Mouse (Mus musculus): ENCODE measurements at regions not wholly inside any gene's neighbourhood (a gene's known extent, or its start where the extent isn't known, plus 50 kb on each side); places are given as distances from the start of the nearest gene placed in this dataset.

GRCm38 (mm10) chr3:143527274-143527673 lies 645.5 kb upstream of the Pkn2 start:
- H3K9ac ChIP-seq (replicated peaks; ENCODE audit: low read depth, low read length): no peak overlapping the region
- H3K36me3 ChIP-seq (ENCODE audit: control insufficient read depth, insufficient read depth, low read length): no peaks in the 10 kb centered on the region
- H3K4me2 ChIP-seq (ENCODE audit: low read depth, low read length): no peak overlapping the region
- H3K4me3 ChIP-seq (ENCODE audit: low read depth, low read length): no peak overlapping the region
- no peak for ATAC-seq (ENCODE audit: low read depth)
- no peaks in the 10 kb centered on the region for H3K4me1 ChIP-seq (ENCODE audit: control insufficient read depth, insufficient read depth, low read length)
- H3K27me3 ChIP-seq (ENCODE audit: control insufficient read depth, insufficient read depth, low read length): no peaks in the 10 kb centered on the region
- no peak overlapping the region for H3K27ac ChIP-seq (ENCODE audit: low read depth, low read length)
- H3K9me3 ChIP-seq (ENCODE audit: control insufficient read depth, low read length): no peaks in the 10 kb centered on the region

- H3K9me3 ChIP-seq (ENCODE audit: control insufficient read depth, low read length): no peaks in the 10 kb centered on the region
- no peak overlapping the region for H3K4me2 ChIP-seq (ENCODE audit: low read depth, low read length)
- no peaks in the 10 kb centered on the region for H3K4me1 ChIP-seq (ENCODE audit: control insufficient read depth, insufficient read depth, low read length)
- H3K36me3 ChIP-seq (ENCODE audit: control insufficient read depth, insufficient read depth, low read length): no peaks in the 10 kb centered on the region
- H3K4me3 ChIP-seq (ENCODE audit: low read depth, low read length): no peak overlapping the region
- no peak overlapping the region for H3K27ac ChIP-seq (ENCODE audit: low read depth, low read length)
- no peak overlapping the region for H3K9ac ChIP-seq (replicated peaks; ENCODE audit: low read depth, low read length)
- WGBS: 49% methylated on average over 6 of the region's 6 CpGs
- no peaks in the 10 kb centered on the region for H3K27me3 ChIP-seq (ENCODE audit: control insufficient read depth, insufficient read depth, low read length)
- no peak for ATAC-seq (ENCODE audit: low read depth)
Measured at GRCm38 (mm10) chr3:143512517-143513249, 630.9 kb upstream of the Pkn2 start.

- Histone ChIP-seq H3K27me3 (ENCODE audit: control insufficient read depth, insufficient read depth, low read length) (no peaks in the 10 kb centered on the region), H3K4me3 (ENCODE audit: low read depth, low read length) (no peak overlapping the region), H3K4me2 (ENCODE audit: low read depth, low read length) (no peak overlapping the region), H3K9me3 (ENCODE audit: control insufficient read depth, low read length) (no peaks in the 10 kb centered on the region), H3K4me1 (ENCODE audit: control insufficient read depth, insufficient read depth, low read length) (no peaks in the 10 kb centered on the region), H3K36me3 (ENCODE audit: control insufficient read depth, insufficient read depth, low read length) (no peaks in the 10 kb centered on the region), H3K27ac (ENCODE audit: low read depth, low read length) (no peak overlapping the region), H3K9ac (replicated peaks; ENCODE audit: low read depth, low read length) (no peak overlapping the region)
- ATAC-seq (ENCODE audit: low read depth): no peak
- 60% methylated on average over 5 of the region's 5 CpGs for WGBS
Measured at GRCm38 (mm10) chr3:143509531-143509930, 627.7 kb upstream of the Pkn2 start.

GRCm38 (mm10) chr3:143508280-143508679 lies 626.5 kb upstream of the Pkn2 start:
- H3K36me3 ChIP-seq (ENCODE audit: control insufficient read depth, insufficient read depth, low read length): no peaks in the 10 kb centered on the region
- WGBS: 64% methylated on average over 1 of the region's 1 CpGs
- no peak overlapping the region for H3K4me2 ChIP-seq (ENCODE audit: low read depth, low read length)
- no peak overlapping the region for H3K9ac ChIP-seq (replicated peaks; ENCODE audit: low read depth, low read length)
- H3K4me1 ChIP-seq (ENCODE audit: control insufficient read depth, insufficient read depth, low read length): no peaks in the 10 kb centered on the region
- no peaks in the 10 kb centered on the region for H3K27me3 ChIP-seq (ENCODE audit: control insufficient read depth, insufficient read depth, low read length)
- no peaks in the 10 kb centered on the region for H3K9me3 ChIP-seq (ENCODE audit: control insufficient read depth, low read length)
- H3K27ac ChIP-seq (ENCODE audit: low read depth, low read length): no peak overlapping the region
- no peak; the same call in 1 of the 2 replicates for ATAC-seq (ENCODE audit: low read depth)
- H3K4me3 ChIP-seq (ENCODE audit: low read depth, low read length): no peak overlapping the region

- WGBS: 26% methylated on average over 2 of the region's 2 CpGs
- Histone ChIP-seq H3K9ac (replicated peaks; ENCODE audit: low read depth, low read length) (no peak overlapping the region), H3K4me2 (ENCODE audit: low read depth, low read length) (no peak overlapping the region), H3K4me1 (ENCODE audit: control insufficient read depth, insufficient read depth, low read length) (no peaks in the 10 kb centered on the region), H3K27me3 (ENCODE audit: control insufficient read depth, insufficient read depth, low read length) (no peaks in the 10 kb centered on the region), H3K9me3 (ENCODE audit: control insufficient read depth, low read length) (no peaks in the 10 kb centered on the region), H3K27ac (ENCODE audit: low read depth, low read length) (no peak overlapping the region), H3K36me3 (ENCODE audit: control insufficient read depth, insufficient read depth, low read length) (no peaks in the 10 kb centered on the region), H3K4me3 (ENCODE audit: low read depth, low read length) (no peak overlapping the region)
- no peak for ATAC-seq (ENCODE audit: low read depth)
Measured at GRCm38 (mm10) chr3:143501017-143501416, 619.2 kb upstream of the Pkn2 start.

- Histone ChIP-seq H3K27ac (ENCODE audit: low read depth, low read length) (no peak overlapping the region), H3K9ac (replicated peaks; ENCODE audit: low read depth, low read length) (no peak overlapping the region), H3K4me1 (ENCODE audit: control insufficient read depth, insufficient read depth, low read length) (no peaks in the 10 kb centered on the region), H3K4me3 (ENCODE audit: low read depth, low read length) (no peak overlapping the region), H3K4me2 (ENCODE audit: low read depth, low read length) (no peak overlapping the region), H3K9me3 (ENCODE audit: control insufficient read depth, low read length) (no peaks in the 10 kb centered on the region), H3K27me3 (ENCODE audit: control insufficient read depth, insufficient read depth, low read length) (no peaks in the 10 kb centered on the region), H3K36me3 (ENCODE audit: control insufficient read depth, insufficient read depth, low read length) (no peaks in the 10 kb centered on the region)
- 71% methylated on average over 4 of the region's 4 CpGs for WGBS
- no peak for ATAC-seq (ENCODE audit: low read depth)
Measured at GRCm38 (mm10) chr3:143495389-143495788, 613.6 kb upstream of the Pkn2 start.

GRCm38 (mm10) chr3:143477916-143478610 lies 596.3 kb upstream of the Pkn2 start:
- Histone ChIP-seq H3K36me3 (ENCODE audit: control insufficient read depth, insufficient read depth, low read length) (no peaks in the 10 kb centered on the region), H3K4me1 (ENCODE audit: control insufficient read depth, insufficient read depth, low read length) (no peaks in the 10 kb centered on the region), H3K4me2 (ENCODE audit: low read depth, low read length) (no peak overlapping the region), H3K4me3 (ENCODE audit: low read depth, low read length) (no peak overlapping the region), H3K9me3 (ENCODE audit: control insufficient read depth, low read length) (no peaks in the 10 kb centered on the region), H3K9ac (replicated peaks; ENCODE audit: low read depth, low read length) (no peak overlapping the region), H3K27ac (ENCODE audit: low read depth, low read length) (no peak overlapping the region), H3K27me3 (ENCODE audit: control insufficient read depth, insufficient read depth, low read length) (no peaks in the 10 kb centered on the region)
- 72% methylated on average over 8 of the region's 8 CpGs for WGBS
- ATAC-seq (ENCODE audit: low read depth): no peak

GRCm38 (mm10) chr3:143475461-143475860 lies 593.7 kb upstream of the Pkn2 start:
- WGBS: 15% methylated on average over 5 of the region's 5 CpGs
- ATAC-seq (ENCODE audit: low read depth): peak; percentile 38; the same call in 1 of the 2 replicates

GRCm38 (mm10) chr3:143447005-143447709 lies 565.4 kb upstream of the Pkn2 start:
- H3K4me1 ChIP-seq (ENCODE audit: control insufficient read depth, insufficient read depth, low read length): no peaks in the 10 kb centered on the region
- H3K4me2 ChIP-seq (ENCODE audit: low read depth, low read length): no peak overlapping the region
- no peak overlapping the region for H3K4me3 ChIP-seq (ENCODE audit: low read depth, low read length)
- H3K9ac ChIP-seq (replicated peaks; ENCODE audit: low read depth, low read length): no peak overlapping the region
- no peaks in the 10 kb centered on the region for H3K36me3 ChIP-seq (ENCODE audit: control insufficient read depth, insufficient read depth, low read length)
- 67% methylated on average over 7 of the region's 7 CpGs for WGBS
- no peak overlapping the region for H3K27ac ChIP-seq (ENCODE audit: low read depth, low read length)
- no peaks in the 10 kb centered on the region for H3K9me3 ChIP-seq (ENCODE audit: control insufficient read depth, low read length)
- ATAC-seq (ENCODE audit: low read depth): no peak
- H3K27me3 ChIP-seq (ENCODE audit: control insufficient read depth, insufficient read depth, low read length): no peaks in the 10 kb centered on the region

More at GRCm38 (mm10) chr3:143475461-143475860, 593.7 kb upstream of the Pkn2 start:
- Histone ChIP-seq H3K36me3 (ENCODE audit: control insufficient read depth, insufficient read depth, low read length) (no peaks in the 10 kb centered on the region), H3K9me3 (ENCODE audit: control insufficient read depth, low read length) (no peaks in the 10 kb centered on the region), H3K4me3 (ENCODE audit: low read depth, low read length) (no peak overlapping the region), H3K4me1 (ENCODE audit: control insufficient read depth, insufficient read depth, low read length) (no peaks in the 10 kb centered on the region), H3K9ac (replicated peaks; ENCODE audit: low read depth, low read length) (no peak overlapping the region), H3K27ac (ENCODE audit: low read depth, low read length) (no peak overlapping the region), H3K27me3 (ENCODE audit: control insufficient read depth, insufficient read depth, low read length) (no peaks in the 10 kb centered on the region), H3K4me2 (ENCODE audit: low read depth, low read length) (no peak overlapping the region)

All from neural tube, embryonic 14.5 days (tissue).